Mouse (Mus musculus): ENCODE measurements around the gene Gm9837.
A peak's percentile ranks its signal among the peaks of the same experiment; 100 is the strongest.

Gene Gm9837

DNA sequence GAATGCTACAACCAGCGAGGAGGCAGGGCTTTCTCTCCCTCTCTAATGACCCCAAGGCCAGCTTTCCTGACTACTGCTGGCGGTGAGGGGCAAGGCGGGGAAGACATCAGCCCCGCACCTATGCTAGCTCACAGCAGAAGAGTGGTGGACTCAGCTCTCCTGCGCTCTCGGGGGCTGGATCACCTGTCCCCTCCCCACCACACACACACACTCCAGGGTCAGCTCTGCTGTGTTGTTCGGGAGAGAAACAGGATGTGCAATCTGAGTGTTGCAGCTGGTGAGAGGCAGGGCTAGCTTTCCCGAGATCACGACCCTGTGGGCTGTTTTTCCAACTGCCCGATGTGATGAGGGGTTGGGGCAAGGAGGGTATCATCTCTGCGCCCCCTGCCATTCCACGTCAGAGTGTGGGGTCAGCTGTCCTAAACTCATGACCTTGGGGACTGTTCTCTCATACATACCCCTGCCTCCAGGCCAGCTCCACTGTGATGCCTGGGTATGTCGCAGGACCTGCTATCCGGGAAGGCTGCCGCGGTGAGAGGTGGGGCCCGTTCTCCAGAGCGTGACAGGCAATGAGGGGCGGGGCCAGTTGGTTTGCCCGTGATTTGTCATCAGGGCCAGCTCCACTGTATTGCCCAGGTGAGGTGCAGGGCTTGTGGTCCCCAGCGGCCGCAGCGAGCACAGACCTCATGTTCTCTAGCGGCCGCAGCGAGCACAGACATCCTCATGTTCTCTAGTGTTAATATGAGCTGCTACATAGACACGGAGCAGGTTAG lies 16.7 kb upstream of the Gm9837 start:
- peak; percentile 46 to 49 for DNase-seq

- no peak for DNase-seq
Measured at GRCm38 (mm10) chr11:53486351-53486750, 16.1 kb upstream of the Gm9837 start.

GRCm38 (mm10) chr11:53485719-53486118 lies 15.4 kb upstream of the Gm9837 start:
- no peak for DNase-seq

- DNase-seq: no peak
Measured at GRCm38 (mm10) chr11:53483159-53483891, 13.0 kb upstream of the Gm9837 start.

- no peak for DNase-seq
Measured at GRCm38 (mm10) chr11:53481088-53481730, 10.9 kb upstream of the Gm9837 start.

- DNase-seq: peak in 1 of 2 experiments; percentile 22
Measured at GRCm38 (mm10) chr11:53479783-53480301, 9.6 kb upstream of the Gm9837 start, which contains the start of the genes Gm9945 and Sowaha. Gene Gm9945, plus strand, starts transcription at chr11:53480166. Gene Sowaha, minus strand, starts transcription at chr11:53480274.

DNA sequence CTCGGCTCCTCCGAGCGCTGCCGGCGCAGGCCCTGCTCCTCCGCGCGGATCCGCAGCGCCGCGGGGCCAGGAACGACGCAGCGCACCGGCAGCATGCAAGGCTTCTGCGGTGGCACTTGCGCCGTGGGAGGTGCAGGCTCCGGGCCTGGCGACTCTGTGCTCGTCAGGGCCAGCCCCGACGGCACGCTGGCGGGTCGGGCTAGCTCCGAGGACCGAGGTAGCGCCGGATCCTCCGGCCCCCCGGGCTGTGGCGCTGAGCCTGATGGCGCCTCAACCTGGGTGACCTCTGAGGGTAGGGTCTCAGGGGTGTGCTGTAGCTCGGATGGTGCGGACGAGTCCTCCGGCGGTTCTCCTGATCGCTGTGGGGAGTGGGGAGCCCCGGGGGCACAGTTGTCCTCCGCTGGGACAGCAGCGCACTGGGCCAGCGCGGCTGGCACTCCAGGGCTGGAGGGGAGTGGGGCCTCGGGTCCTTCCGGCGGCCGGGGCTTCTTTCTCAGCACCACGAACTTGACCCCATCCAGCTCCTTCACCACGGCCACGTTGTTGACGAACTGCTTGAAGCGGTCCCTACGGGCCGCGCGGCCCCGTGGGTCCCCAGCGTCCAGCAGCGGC lies 9.0 kb upstream of the Gm9837 start:
- DNase-seq: no peak

- DNase-seq: no peak
Measured at GRCm38 (mm10) chr11:53478383-53479170, 8.3 kb upstream of the Gm9837 start.

DNA sequence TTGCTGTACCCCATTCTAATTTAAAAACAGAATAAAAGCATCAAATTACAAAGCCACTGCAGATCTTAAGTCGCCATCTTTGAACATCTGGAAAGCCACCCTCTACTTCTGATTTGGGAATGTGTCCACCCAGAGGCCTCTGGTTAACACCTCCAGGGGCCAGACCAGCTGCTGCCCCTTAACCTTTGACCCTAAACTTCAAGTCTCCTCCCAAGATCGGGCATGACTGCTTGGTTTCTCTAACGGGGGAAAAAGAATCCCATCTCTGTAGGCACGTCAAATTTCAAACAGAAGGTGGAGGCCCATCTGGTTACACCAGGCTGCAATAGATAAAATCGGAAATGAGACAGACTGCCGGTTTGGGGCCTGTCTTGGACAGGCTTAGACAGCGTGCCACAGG lies 7.6 kb upstream of the Gm9837 start:
- DNase-seq: no peak

DNA sequence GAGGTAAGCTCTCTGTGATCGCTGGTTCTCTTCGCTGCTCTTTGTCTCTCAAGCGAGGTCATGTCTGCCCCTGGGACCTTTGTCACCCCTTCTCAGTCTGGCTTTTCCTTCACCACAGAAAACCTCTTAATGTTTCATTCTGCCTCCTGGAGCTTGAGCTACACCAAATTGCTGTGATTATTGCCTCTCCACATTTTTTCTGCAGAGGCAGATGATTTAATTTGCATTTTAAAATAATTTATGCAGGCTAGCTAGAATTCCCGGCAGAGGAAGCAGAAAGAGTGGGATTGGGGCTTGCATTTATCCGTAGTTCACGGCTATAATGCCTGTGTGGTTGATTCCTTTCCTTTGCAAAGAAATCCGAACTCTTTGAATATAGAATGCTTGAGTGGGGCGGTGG lies 5.3 kb upstream of the Gm9837 start:
- no peak for DNase-seq

- no peak for DNase-seq
Measured at GRCm38 (mm10) chr11:53472709-53473108, 2.4 kb upstream of the Gm9837 start.

GRCm38 (mm10) chr11:53469294-53469967 lies 848 bp downstream of the Gm9837 start:
- DNase-seq: no peak

DNA sequence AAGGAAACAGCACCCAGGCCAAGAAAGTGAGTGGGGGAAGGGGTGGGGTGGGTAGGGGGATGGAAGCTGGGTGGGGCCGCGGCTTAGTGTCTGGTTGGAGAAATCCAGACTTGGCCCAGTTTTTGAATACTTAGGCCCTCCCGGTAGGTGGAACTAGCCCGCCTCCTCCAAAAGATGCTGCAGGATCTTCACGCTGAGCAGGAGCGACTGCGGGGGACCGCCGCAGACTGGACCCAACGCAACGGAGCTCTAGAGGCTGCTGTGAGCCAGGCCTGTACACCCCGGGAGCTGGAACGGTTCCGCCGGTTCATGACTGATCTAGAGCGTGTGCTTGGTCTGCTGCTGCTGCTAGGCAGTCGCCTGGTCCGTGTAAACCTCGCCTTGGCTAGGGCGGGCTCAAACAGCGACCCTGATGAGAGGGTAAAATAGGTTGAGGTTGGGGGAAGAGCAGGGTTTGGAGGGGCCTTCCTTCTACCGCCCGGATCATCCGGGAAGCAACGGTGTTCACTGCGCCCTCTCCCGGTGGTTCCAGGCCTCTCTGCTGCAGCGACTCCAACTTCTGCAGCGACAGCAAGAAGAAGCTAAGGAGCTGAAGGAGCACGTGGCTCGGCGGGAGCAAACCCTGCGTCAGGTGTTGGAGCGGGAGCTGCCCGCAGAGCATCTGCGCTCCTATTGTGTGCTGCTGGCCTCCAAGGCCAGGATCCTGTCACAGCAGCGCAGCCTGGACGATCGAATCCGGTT lies 3.9 kb downstream of the Gm9837 start:
- DNase-seq: peak; percentile 33 to 36

DNA sequence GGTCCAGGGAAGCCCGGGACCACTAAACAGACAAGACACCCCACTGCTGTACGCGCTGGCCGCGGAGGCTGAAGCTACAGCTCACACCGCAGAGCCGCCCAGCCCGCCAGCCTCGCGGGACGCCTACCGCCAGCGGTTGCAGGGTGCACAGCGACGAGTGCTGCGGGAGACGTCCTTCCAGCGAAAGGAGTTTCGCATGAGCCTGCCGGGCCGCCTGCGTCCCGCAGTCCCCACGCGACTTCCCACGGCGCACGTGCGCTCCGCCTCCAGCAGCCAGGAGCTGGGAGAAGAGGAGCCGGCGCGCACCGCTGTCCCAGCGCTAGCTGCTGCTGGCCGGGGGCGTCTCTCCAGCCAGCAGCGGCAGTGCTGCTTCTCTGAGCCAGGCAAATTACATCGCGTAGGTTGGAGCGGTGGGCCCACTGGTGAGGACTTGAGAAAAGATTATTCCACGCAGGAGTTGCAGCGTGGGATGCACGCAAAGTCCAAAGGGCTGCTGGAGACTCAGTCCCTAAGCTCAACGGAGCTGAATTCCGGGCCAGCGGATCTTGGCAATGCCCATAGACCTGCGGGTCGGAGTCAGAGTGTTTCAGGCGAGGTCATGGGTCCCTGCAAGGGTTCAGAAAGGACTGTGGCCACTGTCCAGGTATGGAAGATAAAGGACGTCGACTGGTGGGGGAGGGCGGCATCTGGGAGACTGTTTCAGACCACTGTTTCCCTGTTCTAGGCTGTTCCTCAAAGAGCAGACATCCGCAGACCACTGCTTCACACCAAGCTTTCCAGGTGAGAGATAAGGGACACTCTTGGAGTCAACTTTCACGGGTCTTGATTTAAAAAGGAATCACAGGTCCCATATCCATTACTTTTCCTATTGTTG lies 6.5 kb downstream of the Gm9837 start:
- no peak for DNase-seq

DNA sequence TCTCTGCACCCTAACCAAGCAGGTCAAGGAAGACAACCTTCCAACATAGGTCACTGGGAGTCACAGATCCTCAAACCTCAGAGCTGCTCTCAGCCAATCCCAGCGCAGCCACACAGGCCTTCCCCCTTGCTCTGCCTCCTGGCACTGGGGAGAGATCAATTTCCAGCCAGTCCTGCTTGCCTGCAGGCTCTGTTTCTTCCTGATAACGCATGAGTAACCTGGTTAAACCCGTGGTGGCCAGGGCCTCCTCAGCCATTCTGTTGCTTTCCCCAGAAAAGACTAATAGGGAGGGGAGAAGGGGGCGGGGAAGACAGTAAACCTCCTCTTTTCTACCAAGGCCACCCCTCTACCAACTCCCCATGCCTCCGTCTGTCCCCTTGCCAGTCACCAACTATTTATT lies 8.6 kb downstream of the Gm9837 start:
- DNase-seq: no peak

- no peak for DNase-seq
Measured at GRCm38 (mm10) chr11:53460192-53460591, 10.1 kb downstream of the Gm9837 start.

DNA sequence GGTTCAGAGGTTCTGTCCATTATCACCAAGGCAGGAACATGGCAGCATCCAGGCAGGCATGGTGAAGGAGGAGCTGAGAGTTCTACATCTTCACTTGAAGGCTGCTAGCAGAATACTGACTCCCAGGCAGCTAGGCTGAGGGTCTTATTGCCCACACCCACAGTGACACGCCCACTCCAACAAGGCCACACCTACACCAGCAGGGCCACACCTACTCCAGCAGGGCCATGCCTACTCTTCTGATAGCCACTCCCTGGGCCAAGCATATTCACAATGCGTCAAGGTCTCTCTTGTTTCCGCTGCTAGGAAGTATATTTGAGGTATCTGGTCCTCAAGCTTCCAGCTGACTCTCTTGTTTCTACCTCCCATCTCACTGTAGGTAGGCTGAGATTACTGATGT lies 11.3 kb downstream of the Gm9837 start:
- DNase-seq: no peak

DNA sequence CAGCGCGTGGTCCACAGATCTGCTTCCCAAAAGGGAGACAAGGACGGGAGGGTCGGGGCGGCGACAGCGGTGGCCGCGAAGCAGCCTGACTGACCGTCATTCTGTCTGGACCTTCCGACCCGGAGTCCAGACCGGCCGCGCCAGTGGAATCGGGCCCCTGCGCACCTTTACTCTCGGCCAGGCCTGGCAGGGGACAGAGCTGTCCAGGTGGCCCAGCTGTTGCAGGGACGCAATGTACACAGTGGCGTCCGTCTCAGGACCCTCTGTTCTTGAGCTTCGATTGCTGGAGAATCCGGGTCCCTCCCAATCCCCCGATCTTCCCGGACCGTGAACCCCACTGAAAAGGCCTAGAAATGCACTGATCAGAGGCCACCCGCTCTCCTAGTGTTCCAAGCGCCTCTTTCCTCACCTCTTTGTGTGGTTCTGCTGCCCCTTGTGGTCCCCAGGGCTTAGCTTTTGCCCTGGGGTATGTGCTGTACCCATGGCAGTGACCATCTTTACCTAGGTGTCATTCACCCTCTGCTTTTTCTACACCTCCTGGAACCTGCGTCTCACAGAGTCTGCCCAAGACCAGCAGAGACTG lies 12.8 kb downstream of the Gm9837 start:
- peak in 1 of 2 experiments; percentile 13 for DNase-seq

Data from B cell, adult 2 months (primary cell).